In the genomic region with DNA sequence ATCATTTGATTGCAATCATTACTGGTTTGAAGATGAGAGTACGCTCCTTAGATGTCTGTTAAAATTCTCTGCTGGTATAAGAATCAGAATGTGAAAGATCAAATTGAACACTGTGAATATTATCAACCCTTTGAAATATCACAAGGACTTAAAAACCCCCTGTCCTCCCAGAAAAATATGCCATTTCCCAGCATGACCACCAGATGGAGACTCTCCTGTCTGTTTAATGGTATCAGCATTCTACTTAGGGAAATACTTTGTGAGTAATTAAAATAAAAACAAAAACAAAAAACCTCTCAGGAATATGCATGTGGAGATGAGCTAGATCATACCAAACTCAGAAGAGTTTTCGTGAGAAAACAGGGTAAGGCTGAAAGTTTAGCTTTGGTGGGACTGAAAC, we compare ENCODE assay signal across 9 mouse cellular contexts. TPM values are rescaled to one million over a fixed set of nuclear protein-coding genes. Genes with fewer than 3 reads are reported as not detected.
DNase-seq lines count a peak whose midpoint lies in the region; ATAC-seq and TF ChIP-seq lines count a peak whose summit lies in the region.
"Had no signal": no experiment of that assay in that cellular context is flagged by ENCODE, and none has a peak within 500 bp of the region (broad histone marks: within the 10 kb centered on the region; RNA-seq: fewer than 3 reads in every experiment).

No protein-coding gene starts in this region.

- WGBS in heart, embryonic 12.5 days, result 44% methylated on average over 2 of the region's 2 CpGs
- WGBS in midbrain, postnatal 0 days, result 57% methylated on average over 2 of the region's 2 CpGs
- 57% methylated on average over 2 of the region's 2 CpGs for WGBS in midbrain, embryonic 10.5 days

- ATAC-seq in heart, embryonic 12.5 days (ENCODE audit: insufficient number of reproducible peaks, low FRiP score), result no peak
- no peak for ATAC-seq in midbrain, postnatal 0 days (ENCODE audit: low FRiP score)

- H3K36me3 ChIP-seq in heart, embryonic 12.5 days, result no peaks in the 10 kb centered on the region
- H3K36me3 ChIP-seq in midbrain, postnatal 0 days (ENCODE audit: insufficient read depth, low read length), result no peaks in the 10 kb centered on the region
- H3K36me3 ChIP-seq in midbrain, embryonic 10.5 days, result no peaks in the 10 kb centered on the region

- H3K27me3 ChIP-seq in heart, embryonic 12.5 days (replicated peaks), result no peaks in the 10 kb centered on the region
- H3K27me3 ChIP-seq in midbrain, postnatal 0 days (ENCODE audit: insufficient read depth, low read length), result no peaks in the 10 kb centered on the region; the same call in 1 of the 2 replicates
- peaks cover 78% of the 10 kb centered on the region for H3K27me3 ChIP-seq in midbrain, embryonic 10.5 days (ENCODE audit: low read depth, poor library complexity, severe bottlenecking)

- intact Hi-C loops in heart, postnatal 14 days (cut with DNase I), result loop anchor here (1.0 to 2.0 kb wide), 2 partner anchors 77 to 217 kb away; a partner anchor contains a TSS

- H3K27ac ChIP-seq in heart, embryonic 12.5 days (ENCODE audit: poor library complexity, severe bottlenecking), result no peak overlapping the region
- no peak overlapping the region for H3K27ac ChIP-seq in midbrain, postnatal 0 days (ENCODE audit: low read depth, low read length)
- H3K27ac ChIP-seq in midbrain, embryonic 10.5 days (replicated peaks), result no peak overlapping the region
- H3K27ac ChIP-seq: macrophage had no signal

- TF ChIP-seq CTCF in midbrain, postnatal 0 days (IDR thresholded peaks at IDR 0.05), result peak; percentile 66

- DNase-seq in heart, postnatal 14 days, result peak; percentile 2 to 26
- peak; percentile 11 for DNase-seq in midbrain, postnatal 0 days (ENCODE audit: low spot score)
- no peak for DNase-seq in midbrain, embryonic 10.5 days (ENCODE audit: low spot score)
- DNase-seq in adipocyte (ENCODE audit: low spot score), result peak; percentile 32
- DNase-seq in retina, embryonic 14.5 days (ENCODE audit: low spot score), result peak; percentile 27
- no peak for DNase-seq in ovary, postnatal 14 days (ENCODE audit: low spot score)
- DNase-seq in ovary, postnatal 10 days (ENCODE audit: low spot score), result no peak

- H3K4me2 ChIP-seq in heart, embryonic 12.5 days, result no peak overlapping the region
- H3K4me2 ChIP-seq in midbrain, postnatal 0 days (ENCODE audit: low read depth, low read length, poor library complexity, severe bottlenecking), result no peak overlapping the region

- H3K4me3 ChIP-seq in heart, embryonic 12.5 days, result no peak overlapping the region
- no peak overlapping the region for H3K4me3 ChIP-seq in midbrain, postnatal 0 days (ENCODE audit: low read depth, low read length)
- H3K4me3 ChIP-seq in midbrain, embryonic 10.5 days, result no peak overlapping the region

- H3K4me1 ChIP-seq in heart, embryonic 12.5 days (replicated peaks), result no peaks in the 10 kb centered on the region
- no peaks in the 10 kb centered on the region for H3K4me1 ChIP-seq in midbrain, postnatal 0 days (ENCODE audit: insufficient read depth, low read length)
- H3K4me1 ChIP-seq in midbrain, embryonic 10.5 days, result no peaks in the 10 kb centered on the region

- H3K9me3 ChIP-seq in heart, embryonic 12.5 days (replicated peaks), result no peaks in the 10 kb centered on the region
- H3K9me3 ChIP-seq in midbrain, postnatal 0 days (ENCODE audit: low read length), result no peaks in the 10 kb centered on the region
- no peaks in the 10 kb centered on the region for H3K9me3 ChIP-seq in midbrain, embryonic 10.5 days (replicated peaks)

- H3K9ac ChIP-seq in heart, embryonic 12.5 days, result no peak overlapping the region
- H3K9ac ChIP-seq in midbrain, postnatal 0 days (replicated peaks; ENCODE audit: low read length, poor library complexity, severe bottlenecking), result no peak overlapping the region

RNA-seq across cellular contexts. Expression of a gene that starts 44.3 kb away (rescaled TPM):
- total RNA-seq in heart, postnatal 14 days (2021), result 10 to 100 TPM; 43.0 to 49.2 TPM
- polyA plus RNA-seq in heart, embryonic 12.5 days (2016; fragmentation: Nextera tagmentation; extraction: Ambion mirVana), result 38.8 and 39.2 TPM in 2 replicates
- 19.3 and 20.3 TPM in 2 replicates for total RNA-seq in midbrain, postnatal 0 days (2014; rRNA removed)
- 11.8 and 13.0 TPM in 2 replicates for polyA plus RNA-seq in midbrain, postnatal 0 days (2015; fragmentation: Nextera tagmentation; extraction: Ambion mirVana)
- polyA plus RNA-seq in midbrain, embryonic 10.5 days (2016; fragmentation: Nextera tagmentation; extraction: Ambion mirVana), result 28.6 and 28.8 TPM in 2 replicates

Comparison
In these comparisons a context has a peak if more than half of its experiments do, and no peak if none do; other contexts are left out.
1. DNase-seq: peak in heart, postnatal 14 days (2 of 2), midbrain, postnatal 0 days (single experiment), adipocyte (single experiment) and retina, embryonic 14.5 days (single experiment); none in midbrain, embryonic 10.5 days (single experiment), ovary, postnatal 14 days (single experiment) and ovary, postnatal 10 days (single experiment).